Mouse (Mus musculus) testis, adult 2 months (tissue): ENCODE results near the gene Sdccag8. TPM values are rescaled to one million over a fixed set of nuclear protein-coding genes. Genes with fewer than 3 reads are reported as not detected.

Source experiments
- H3K27ac ChIP-seq: fragments of 200-500 bp; 2 replicates; pipeline ENCODE4 v1.5.1; 2012; ENCODE audit warnings: low read depth, low read length; ENCODE audit not compliant: control insufficient read depth, insufficient read depth
- H3K27me3 ChIP-seq: fragments of 200-500 bp; 2 replicates; pipeline ENCODE4 v1.6.1; 2012; ENCODE audit warnings: mild to moderate bottlenecking, low read length, moderate library complexity; ENCODE audit not compliant: control insufficient read depth, insufficient read depth
- H3K36me3 ChIP-seq: fragments of 200-500 bp; 2 replicates; pipeline ENCODE4 v1.6.1; 2012; ENCODE audit warnings: mild to moderate bottlenecking, low read length; ENCODE audit not compliant: control insufficient read depth, insufficient read depth
- H3K4me1 ChIP-seq: fragments of 200-500 bp; 2 replicates; pipeline ENCODE4 v1.6.1; 2012; ENCODE audit warnings: low read length; ENCODE audit not compliant: control insufficient read depth, insufficient read depth
- H3K4me3 ChIP-seq: fragments of 200-500 bp; 2 replicates; pipeline ENCODE4 v1.5.1; 2012; ENCODE audit warnings: low read depth, mild to moderate bottlenecking, low read length, moderate library complexity, mixed read lengths; ENCODE audit not compliant: control insufficient read depth
- CTCF ChIP-seq: fragments of 200-500 bp; IDR thresholded peaks from 2 replicates; pipeline ENCODE4 v1.5.1; 2012; ENCODE audit warnings: low read depth, mild to moderate bottlenecking, inconsistent platforms, low read length, moderate library complexity; ENCODE audit not compliant: control insufficient read depth, insufficient read depth, insufficient replicate concordance
- POLR2A ChIP-seq: fragments of 200-500 bp; IDR thresholded peaks from 2 replicates; pipeline ENCODE4 v1.6.1; 2012; ENCODE audit warnings: low read depth, mild to moderate bottlenecking, inconsistent platforms, low read length, moderate library complexity; ENCODE audit not compliant: control insufficient read depth
- polyA plus RNA-seq: library from polyadenylated mRNA; depleted of rRNA; stranded (reverse); fragments of >200 nt; gene quantifications from 2 replicates; pipeline ENCODE4 v1.2.3, GENCODE M21; 2012

The Sdccag8 gene
- polyA plus RNA-seq, 1 experiment, result 17.4 TPM

DNA sequence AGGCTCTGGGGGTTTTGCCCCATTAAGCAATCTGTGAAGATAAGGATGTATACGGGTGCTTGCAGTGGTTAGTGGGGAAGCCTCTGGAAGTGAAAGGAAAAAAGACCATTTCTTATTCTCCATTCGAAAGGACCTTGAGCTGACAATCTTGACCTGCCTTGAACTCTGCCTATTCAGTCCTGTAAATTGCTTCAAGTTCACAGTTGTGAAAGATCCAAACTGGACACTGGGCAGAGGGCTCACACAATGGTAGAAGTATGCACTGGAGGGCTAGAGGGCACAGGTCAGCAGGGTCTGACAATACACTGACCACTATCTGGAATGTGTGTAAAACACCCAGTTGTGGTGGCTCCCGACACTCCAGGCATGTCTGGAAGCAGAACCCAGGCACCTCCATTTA lies 198.3 kb downstream of the Sdccag8 start:
- TF ChIP-seq POLR2A, result no peak
- no peak for TF ChIP-seq CTCF
- no peaks in the 10 kb centered on the region for H3K4me1 ChIP-seq
- H3K4me3 ChIP-seq, result no peak overlapping the region
- H3K27ac ChIP-seq, result no peak overlapping the region
- H3K36me3 ChIP-seq, result no peaks in the 10 kb centered on the region
- H3K27me3 ChIP-seq, result no peaks in the 10 kb centered on the region

DNA sequence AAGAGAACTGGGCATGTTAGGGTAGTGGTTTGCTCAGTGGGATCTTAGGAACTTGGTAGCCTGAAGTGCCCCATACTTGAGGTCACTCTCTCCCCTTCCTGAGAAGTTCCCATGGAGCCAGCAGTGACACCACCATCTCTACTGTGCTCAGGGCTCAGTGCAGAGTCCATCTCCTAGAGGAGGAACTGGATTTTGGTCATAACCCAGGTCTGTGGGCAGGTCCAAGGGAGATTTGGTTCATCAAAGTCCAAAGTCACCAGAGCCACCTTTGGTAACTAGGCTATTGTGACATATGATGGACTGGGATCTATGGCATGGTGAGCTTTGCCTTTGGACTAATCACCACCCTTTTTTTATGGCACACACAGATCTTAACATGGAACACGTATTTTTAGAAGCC lies 198.9 kb downstream of the Sdccag8 start:
- Histone ChIP-seq H3K27me3 (no peaks in the 10 kb centered on the region), H3K36me3 (no peaks in the 10 kb centered on the region), H3K4me3 (no peak overlapping the region), H3K27ac (no peak overlapping the region), H3K4me1 (no peaks in the 10 kb centered on the region)
- TF ChIP-seq POLR2A, result no peak
- no peak for TF ChIP-seq CTCF

DNA sequence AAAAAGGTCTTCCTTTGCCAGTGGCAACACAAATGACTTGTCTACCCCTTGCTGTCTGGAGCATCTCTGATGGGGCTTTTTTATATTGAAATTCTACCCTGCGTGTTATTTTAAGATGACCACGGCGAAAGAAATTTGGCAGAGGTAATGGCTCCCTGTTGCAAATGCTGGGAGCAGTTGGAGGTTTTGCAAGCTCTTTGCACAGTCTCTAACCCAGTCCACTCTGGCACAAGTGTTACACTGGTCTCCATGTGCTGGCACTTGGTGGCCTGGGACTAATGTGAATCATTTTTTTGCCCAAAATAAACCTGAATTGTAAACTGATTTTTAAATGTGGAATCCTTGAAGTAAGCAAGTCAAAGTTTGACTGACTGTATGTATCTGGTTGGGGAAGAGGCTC lies 199.3 kb downstream of the Sdccag8 start:
- Histone ChIP-seq H3K4me1 (no peaks in the 10 kb centered on the region), H3K36me3 (no peaks in the 10 kb centered on the region), H3K27me3 (no peaks in the 10 kb centered on the region), H3K4me3 (no peak overlapping the region), H3K27ac (no peak overlapping the region)
- TF ChIP-seq POLR2A, result no peak
- no peak for TF ChIP-seq CTCF

DNA sequence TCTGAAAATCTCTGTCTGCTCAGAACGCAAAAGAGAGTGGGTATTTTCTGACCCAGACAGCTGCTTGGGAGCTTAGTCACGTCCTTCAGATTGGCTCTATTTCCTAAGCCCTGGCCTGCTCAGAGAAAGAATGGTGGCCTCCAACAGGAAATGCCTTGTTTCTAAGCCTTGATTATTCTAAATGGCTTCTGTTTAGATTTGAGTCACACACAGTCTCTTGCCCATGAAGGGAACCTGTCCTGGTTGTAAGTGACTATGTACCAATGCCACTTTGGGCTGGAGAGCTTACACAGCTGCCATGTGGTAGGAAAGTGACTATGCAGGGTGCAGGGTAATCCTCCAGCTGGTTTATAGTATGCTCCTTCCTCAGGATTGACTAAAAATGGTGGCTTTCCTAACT lies 199.9 kb downstream of the Sdccag8 start:
- Histone ChIP-seq H3K36me3 (no peaks in the 10 kb centered on the region), H3K4me3 (no peak overlapping the region), H3K4me1 (no peaks in the 10 kb centered on the region), H3K27me3 (no peaks in the 10 kb centered on the region), H3K27ac (no peak overlapping the region)
- no peak for TF ChIP-seq CTCF
- TF ChIP-seq POLR2A, result no peak

DNA sequence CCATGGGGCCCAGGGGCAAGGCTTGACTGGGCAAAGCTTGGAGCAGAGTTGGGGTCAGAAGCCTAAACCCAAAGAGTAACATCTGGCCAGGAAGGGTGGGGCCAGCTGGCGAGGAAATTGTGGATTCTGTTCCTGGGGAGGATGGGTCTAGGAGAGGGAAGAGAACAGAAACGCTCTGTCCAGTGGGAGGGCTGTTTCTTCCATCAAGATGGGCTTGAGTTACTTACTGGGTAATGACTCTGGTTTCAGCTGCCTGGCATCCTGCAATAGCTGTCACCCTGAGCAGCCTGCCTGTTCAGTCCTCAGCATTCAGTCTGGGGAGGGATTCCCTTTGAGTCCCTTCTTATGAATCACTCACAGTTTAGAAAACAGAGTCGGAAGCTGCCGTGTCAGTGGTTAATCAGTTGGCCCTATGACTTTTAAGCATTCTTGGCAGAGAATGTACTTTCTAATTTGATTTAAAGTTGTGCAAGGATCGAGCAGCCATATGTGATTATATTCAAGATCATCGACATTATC lies 200.5 kb downstream of the Sdccag8 start:
- TF ChIP-seq POLR2A (no peak), CTCF (no peak)
- Histone ChIP-seq H3K27me3 (no peaks in the 10 kb centered on the region), H3K36me3 (no peaks in the 10 kb centered on the region), H3K4me1 (no peaks in the 10 kb centered on the region), H3K27ac (no peak overlapping the region), H3K4me3 (no peak overlapping the region)

DNA sequence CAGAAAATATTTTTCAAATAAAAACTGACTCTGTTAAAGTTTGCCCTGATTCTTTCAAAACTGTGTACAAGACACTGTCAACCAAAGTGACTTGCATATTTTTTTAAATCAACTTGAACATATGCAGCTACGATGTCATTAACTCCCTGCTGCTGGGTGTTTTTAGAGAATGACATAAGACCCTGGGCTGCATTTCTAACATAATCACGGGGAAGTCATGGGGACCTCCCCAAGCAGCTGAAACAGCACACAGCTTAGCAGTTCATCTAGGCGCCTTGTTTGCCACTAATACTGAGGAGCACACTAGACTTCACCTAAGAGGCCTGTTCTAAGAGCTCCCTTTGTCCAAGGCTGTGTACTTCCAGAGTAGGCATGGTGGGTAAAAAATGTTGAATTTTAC lies 201.5 kb downstream of the Sdccag8 start:
- TF ChIP-seq POLR2A, result no peak
- no peak for TF ChIP-seq CTCF

DNA sequence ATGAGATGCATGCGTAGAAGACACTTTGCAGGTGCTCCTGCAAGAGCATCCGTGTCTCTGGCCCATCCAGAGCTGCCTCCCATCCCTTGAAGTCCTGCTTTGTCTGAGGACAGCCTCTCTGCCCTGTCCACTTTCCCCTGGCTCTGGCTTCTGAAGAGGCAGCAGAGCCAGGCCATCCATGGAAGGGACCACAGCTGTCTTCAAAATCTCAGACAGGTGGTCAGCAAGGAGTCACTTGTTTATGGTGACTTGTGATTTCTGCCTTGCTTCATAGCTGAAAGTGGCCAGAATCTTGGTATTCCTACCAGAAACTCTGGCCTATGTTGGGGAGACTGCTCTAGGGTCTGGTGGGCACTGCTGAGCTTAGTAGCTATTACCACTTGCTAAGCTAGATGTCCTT lies 202.3 kb downstream of the Sdccag8 start:
- Histone ChIP-seq H3K4me3 (no peak overlapping the region), H3K36me3 (no peaks in the 10 kb centered on the region), H3K4me1 (no peaks in the 10 kb centered on the region), H3K27me3 (no peaks in the 10 kb centered on the region), H3K27ac (no peak overlapping the region)
- TF ChIP-seq CTCF, result no peak
- no peak for TF ChIP-seq POLR2A

More for the DNA sequence above, 201.5 kb downstream of the Sdccag8 start:
- Histone ChIP-seq H3K36me3 (no peaks in the 10 kb centered on the region), H3K4me1 (no peaks in the 10 kb centered on the region), H3K27ac (no peak overlapping the region), H3K27me3 (no peaks in the 10 kb centered on the region), H3K4me3 (no peak overlapping the region)

DNA sequence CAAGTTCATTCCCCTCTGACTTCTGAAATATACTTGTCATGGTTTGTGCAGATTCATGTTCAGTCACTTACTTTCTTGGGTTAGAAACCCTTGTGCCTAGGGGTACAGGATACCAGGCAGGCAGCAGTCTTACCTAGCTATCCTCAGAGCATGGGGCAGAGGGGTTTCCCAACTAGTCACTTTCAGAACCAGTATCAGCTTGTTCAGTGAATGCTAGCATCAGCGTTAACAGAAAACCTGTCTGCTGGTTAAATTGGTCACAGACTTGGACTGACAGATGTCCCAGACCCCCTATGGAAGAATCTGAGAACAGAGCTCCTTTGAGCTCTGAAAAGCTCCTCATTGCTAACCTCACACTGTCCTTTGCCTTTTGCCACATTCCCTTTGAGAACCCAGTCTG lies 204.3 kb downstream of the Sdccag8 start:
- Histone ChIP-seq H3K27ac (no peak overlapping the region), H3K4me1 (no peaks in the 10 kb centered on the region), H3K27me3 (no peaks in the 10 kb centered on the region), H3K4me3 (no peak overlapping the region), H3K36me3 (no peaks in the 10 kb centered on the region)
- TF ChIP-seq CTCF, result no peak
- TF ChIP-seq POLR2A, result no peak
